Mouse (Mus musculus) heart, embryonic 16.5 days (tissue): ENCODE results near the gene Eps15. TPM values are rescaled to one million over a fixed set of nuclear protein-coding genes. Genes with fewer than 3 reads are reported as not detected.

Experiments used
- ATAC-seq: fragments of 200-750 bp; cut with Nextera tagmentation; replicated peaks from 2 replicates; pipeline ENCODE4 v1.8.0; 2017; ENCODE audit warnings: moderate number of reproducible peaks; ENCODE audit not compliant: insufficient read depth, low FRiP score; ENCODE audit errors: extremely low read depth
- H3K27ac ChIP-seq: fragments of 300-500 bp; sonication (generic); 2 replicates; pipeline ENCODE4 v1.5.1; 2014; ENCODE audit warnings: mild to moderate bottlenecking, low read length, control low read depth, moderate library complexity
- H3K27me3 ChIP-seq: fragments of 300-500 bp; sonication (generic); 2 replicates; pipeline ENCODE4 v1.6.1; 2014; ENCODE audit warnings: low read length, mixed read lengths; ENCODE audit not compliant: control insufficient read depth, insufficient read depth
- H3K36me3 ChIP-seq: fragments of 300-500 bp; sonication (generic); 2 replicates; pipeline ENCODE4 v1.6.1; 2014; ENCODE audit not compliant: control insufficient read depth, insufficient read depth
- H3K4me1 ChIP-seq: fragments of 300-500 bp; sonication (generic); 2 replicates; pipeline ENCODE4 v1.6.1; 2014; ENCODE audit warnings: low read length, mixed read lengths; ENCODE audit not compliant: control insufficient read depth, insufficient read depth
- H3K4me2 ChIP-seq: fragments of 300-500 bp; sonication (generic); 2 replicates; pipeline ENCODE4 v1.6.1; 2014; ENCODE audit warnings: low read depth, mild to moderate bottlenecking, control low read depth, low read length
- H3K4me3 ChIP-seq: fragments of 300-500 bp; sonication (generic); 2 replicates; pipeline ENCODE4 v1.5.1; 2014; ENCODE audit warnings: mild to moderate bottlenecking, control low read depth, low read length
- H3K9ac ChIP-seq: fragments of 300-500 bp; sonication (generic); 2 replicates; pipeline ENCODE4 v1.6.1; 2014; ENCODE audit warnings: low read length, control low read depth
- H3K9me3 ChIP-seq: fragments of 300-500 bp; sonication (generic); replicated peaks from 2 replicates; pipeline ENCODE4 v1.6.1; 2016; ENCODE audit warnings: low read length; ENCODE audit not compliant: control insufficient read depth
- WGBS: fragments of 180-500 bp; shearing (Covaris S2); extraction: QIAGEN DNeasy Blood & Tissue Kit; methylation state at CpG from one replicate; pipeline ENCODE4 v1.1.7; 2014; 5-methylcytosine and 5-hydroxymethylcytosine counted together
- polyA plus RNA-seq: library from polyadenylated mRNA; unstranded; fragments of >200 nt; fragmentation: Nextera tagmentation; extraction: Ambion mirVana; gene quantifications from 2 replicates; pipeline ENCODE4 v1.2.1, GENCODE M21; 2015

Eps15 gene
- polyA plus RNA-seq, 1 experiment from 2014 or later = 30.3 TPM

DNA sequence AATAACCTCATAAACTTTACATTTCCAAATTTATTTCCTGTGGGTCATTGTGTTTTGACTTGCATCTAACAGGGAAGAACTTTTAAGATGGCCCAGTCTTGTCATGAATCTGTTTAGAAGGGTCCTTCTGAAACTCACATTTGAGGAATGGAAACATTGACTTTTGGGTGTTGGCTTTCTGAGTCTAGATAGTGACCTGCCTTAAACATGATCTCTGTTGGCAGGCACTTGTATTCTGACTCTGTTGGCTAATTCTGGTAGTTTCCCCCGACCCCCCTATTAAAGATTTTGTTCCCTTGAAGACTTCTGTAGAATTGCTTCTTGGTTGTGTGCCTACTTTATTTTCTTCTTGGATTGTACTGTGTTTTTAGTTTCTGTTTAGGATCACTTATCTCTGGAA, 1.9 kb downstream of the Eps15 start:
- Histone ChIP-seq H3K27me3 (no peaks in the 10 kb centered on the region), H3K36me3 (no peaks in the 10 kb centered on the region), H3K4me2 (peak overlapping the region; percentile 90), H3K9me3 (no peaks in the 10 kb centered on the region), H3K4me3 (no peak overlapping the region), H3K27ac (no peak overlapping the region), H3K9ac (no peak overlapping the region), H3K4me1 (peaks cover 12% of the 10 kb centered on the region)
- no peak for ATAC-seq
- WGBS = 79% methylated on average over 1 of the region's 1 CpGs

DNA sequence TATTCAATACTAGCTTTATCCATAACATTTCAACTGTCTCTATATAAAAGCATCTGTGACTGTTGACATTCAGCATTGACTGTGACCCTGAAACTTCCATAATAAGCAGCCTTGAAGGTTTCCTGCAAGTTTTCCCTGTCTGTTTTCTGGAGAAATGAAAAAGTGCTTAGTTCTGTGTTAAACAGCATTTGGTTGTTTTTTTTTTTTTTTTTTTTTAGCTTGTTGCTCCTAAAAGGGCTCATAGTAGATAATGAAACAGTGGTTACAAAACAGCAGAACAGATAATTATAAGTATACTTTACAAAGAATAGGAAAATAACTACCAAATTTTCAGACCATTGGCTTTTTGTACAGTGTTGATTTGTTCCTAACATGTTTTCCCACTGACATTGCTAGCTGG, 14.6 kb downstream of the Eps15 start:
- Histone ChIP-seq H3K4me3 (no peak overlapping the region), H3K9me3 (no peaks in the 10 kb centered on the region), H3K4me1 (no peaks in the 10 kb centered on the region), H3K27me3 (no peaks in the 10 kb centered on the region), H3K36me3 (0 out of 2 replicates have a peak, but pooled peaks cover 4% of the 10 kb centered on the region), H3K27ac (no peak overlapping the region), H3K4me2 (no peak overlapping the region), H3K9ac (no peak overlapping the region)
- no peak for ATAC-seq

DNA sequence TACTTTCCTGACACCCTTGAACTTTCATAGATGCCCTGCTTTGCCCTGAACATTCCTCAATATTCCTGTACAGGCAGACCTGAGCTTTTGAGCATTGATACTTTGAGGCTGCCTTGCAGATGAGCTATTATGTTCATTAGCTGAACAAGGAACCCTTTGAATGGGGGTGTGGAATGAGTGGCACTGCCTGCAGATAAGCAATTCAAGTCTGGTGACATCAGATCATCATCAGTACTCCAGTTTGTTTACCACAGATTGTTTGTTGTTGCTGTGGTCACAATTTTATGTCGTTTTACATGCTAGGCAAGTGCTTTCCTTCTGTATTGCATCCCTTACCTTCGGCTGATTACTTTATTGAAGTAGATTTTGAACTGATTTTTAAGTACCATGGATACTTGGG, 16.4 kb downstream of the Eps15 start:
- no peak for ATAC-seq
- 77% methylated on average over 2 of the region's 2 CpGs for WGBS

DNA sequence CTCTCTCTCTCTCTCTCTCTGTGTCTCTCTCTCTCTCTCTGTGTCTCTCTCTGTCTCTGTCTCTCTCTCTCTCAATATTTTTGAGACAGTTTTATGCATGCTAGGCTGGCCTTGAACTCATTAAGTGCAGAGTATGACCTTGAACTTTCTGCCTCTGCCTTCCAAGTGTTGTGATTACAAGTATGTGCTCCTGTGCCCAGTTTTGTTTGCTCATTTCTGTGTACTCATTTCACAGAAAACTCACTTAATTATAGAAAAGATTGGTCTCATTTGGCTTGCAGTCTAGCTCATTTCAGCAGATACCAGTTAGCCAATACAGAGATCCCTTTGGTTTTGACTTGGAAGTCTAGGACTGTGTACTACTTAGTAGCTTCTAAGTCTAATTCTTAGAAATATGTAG, 19.1 kb downstream of the Eps15 start:
- H3K4me3 ChIP-seq = no peak overlapping the region
- 0 out of 2 replicates have a peak, but pooled peaks cover 4% of the 10 kb centered on the region for H3K36me3 ChIP-seq
- no peaks in the 10 kb centered on the region for H3K27me3 ChIP-seq
- no peak overlapping the region for H3K9ac ChIP-seq
- H3K4me2 ChIP-seq = no peak overlapping the region
- no peak for ATAC-seq
- no peak overlapping the region for H3K27ac ChIP-seq
- no peaks in the 10 kb centered on the region for H3K4me1 ChIP-seq
- H3K9me3 ChIP-seq = no peaks in the 10 kb centered on the region

More for the DNA sequence above, 16.4 kb downstream of the Eps15 start:
- Histone ChIP-seq H3K4me2 (no peak overlapping the region), H3K27ac (no peak overlapping the region), H3K27me3 (no peaks in the 10 kb centered on the region), H3K9ac (no peak overlapping the region), H3K4me1 (no peaks in the 10 kb centered on the region), H3K9me3 (no peaks in the 10 kb centered on the region), H3K36me3 (0 out of 2 replicates have a peak, but pooled peaks cover 4% of the 10 kb centered on the region), H3K4me3 (no peak overlapping the region)

DNA sequence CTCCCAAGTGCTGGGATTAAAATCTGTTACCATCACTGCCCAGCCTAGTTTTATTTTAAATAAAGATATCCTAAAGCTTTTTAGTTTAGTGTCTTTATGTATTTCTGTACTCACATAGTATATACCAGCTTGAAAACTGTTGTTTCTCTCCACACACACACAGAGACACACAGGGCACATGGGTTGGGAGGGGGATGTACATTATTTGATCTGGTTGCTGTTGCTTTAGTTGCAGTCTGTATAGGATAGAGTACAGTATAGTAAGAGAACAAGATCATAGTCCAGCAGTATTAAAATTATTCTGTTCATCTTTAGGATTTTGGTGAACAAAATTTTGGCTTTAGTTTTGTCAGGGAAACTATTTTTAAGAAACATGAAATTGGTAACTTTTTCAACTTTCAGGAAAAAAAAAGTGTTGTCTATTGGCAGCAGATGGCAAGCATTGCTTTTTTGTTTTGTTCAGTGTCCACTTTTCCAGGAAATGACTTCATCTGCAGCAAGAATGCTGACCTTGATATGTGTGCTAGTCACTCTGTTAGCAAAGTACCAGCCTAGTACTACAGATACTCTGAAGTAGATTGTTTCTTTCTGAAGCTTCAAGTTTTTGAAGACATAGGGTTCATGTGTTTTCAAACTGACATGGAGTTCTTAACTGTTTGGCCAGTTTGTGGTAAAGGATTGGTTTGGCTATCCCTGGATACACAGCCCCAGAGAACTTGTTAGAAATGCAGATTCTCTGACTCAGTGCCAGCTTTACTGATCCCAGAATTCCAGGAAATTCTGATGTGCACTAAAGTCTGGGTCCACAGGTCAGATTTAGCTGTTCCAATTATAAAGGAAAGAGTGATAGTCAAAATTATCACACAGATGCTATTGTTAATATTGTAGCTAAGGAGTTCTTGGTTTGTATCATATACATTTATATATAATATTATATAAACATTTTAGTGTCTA, 37.1 kb downstream of the Eps15 start:
- Histone ChIP-seq H3K36me3 (peaks cover 11% of the 10 kb centered on the region), H3K4me1 (no peaks in the 10 kb centered on the region), H3K4me2 (no peak overlapping the region), H3K9ac (no peak overlapping the region), H3K4me3 (no peak overlapping the region), H3K9me3 (no peaks in the 10 kb centered on the region), H3K27ac (no peak overlapping the region), H3K27me3 (no peaks in the 10 kb centered on the region)
- ATAC-seq = no peak

DNA sequence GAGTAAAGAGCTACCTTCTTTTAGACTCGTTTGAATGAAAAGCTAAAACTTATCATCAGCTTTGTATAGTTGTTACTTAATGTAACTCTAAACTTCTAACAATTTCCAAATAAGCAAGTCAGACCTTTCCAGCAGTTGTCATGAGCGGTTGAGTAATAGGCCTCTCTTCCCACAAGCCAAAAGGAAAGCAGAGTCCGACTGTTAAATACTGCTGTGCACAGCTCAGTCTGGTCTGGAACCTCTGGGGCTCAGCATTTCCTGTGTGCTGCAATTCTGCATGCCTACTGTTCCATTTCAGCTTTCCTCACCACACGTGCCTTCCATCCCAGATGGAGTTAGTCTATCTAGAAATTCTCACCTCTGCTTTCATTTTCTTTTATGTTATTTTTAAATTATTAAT, 56.7 kb downstream of the Eps15 start:
- 82% methylated on average over 4 of the region's 4 CpGs for WGBS
- no peak overlapping the region for H3K9ac ChIP-seq
- H3K9me3 ChIP-seq = 0 out of 2 replicates have a peak, but pooled peaks cover 3% of the 10 kb centered on the region
- H3K4me3 ChIP-seq = no peak overlapping the region
- H3K4me2 ChIP-seq = no peak overlapping the region
- H3K27ac ChIP-seq = no peak overlapping the region
- H3K27me3 ChIP-seq = no peaks in the 10 kb centered on the region
- H3K36me3 ChIP-seq = peaks cover 6% of the 10 kb centered on the region
- ATAC-seq = no peak
- peaks cover 7% of the 10 kb centered on the region for H3K4me1 ChIP-seq

DNA sequence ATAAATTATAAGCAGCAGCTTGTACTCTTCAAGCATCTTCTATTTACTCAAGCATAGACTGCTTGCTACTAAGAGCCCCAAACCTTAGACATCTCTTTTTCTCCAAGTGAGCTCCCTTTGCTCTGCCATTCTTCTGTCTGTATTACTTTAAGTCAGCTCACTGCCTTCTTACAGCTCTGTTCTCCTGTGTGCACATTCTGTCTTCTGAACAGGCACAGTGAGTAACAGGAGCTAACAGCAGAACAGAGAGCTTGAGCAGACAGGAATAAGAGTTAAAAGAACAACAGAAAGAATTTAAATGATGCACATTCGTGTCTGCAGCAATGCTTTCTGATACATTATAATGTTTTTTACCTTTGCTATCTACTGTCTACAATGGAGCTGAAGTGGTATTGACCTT, 61.2 kb downstream of the Eps15 start:
- Histone ChIP-seq H3K4me1 (peaks cover 8% of the 10 kb centered on the region), H3K4me3 (no peak overlapping the region), H3K9me3 (no peaks in the 10 kb centered on the region), H3K27me3 (no peaks in the 10 kb centered on the region), H3K9ac (no peak overlapping the region), H3K36me3 (no peaks in the 10 kb centered on the region), H3K27ac (no peak overlapping the region), H3K4me2 (no peak overlapping the region)
- WGBS = 21% methylated on average over 1 of the region's 1 CpGs
- no peak for ATAC-seq

DNA sequence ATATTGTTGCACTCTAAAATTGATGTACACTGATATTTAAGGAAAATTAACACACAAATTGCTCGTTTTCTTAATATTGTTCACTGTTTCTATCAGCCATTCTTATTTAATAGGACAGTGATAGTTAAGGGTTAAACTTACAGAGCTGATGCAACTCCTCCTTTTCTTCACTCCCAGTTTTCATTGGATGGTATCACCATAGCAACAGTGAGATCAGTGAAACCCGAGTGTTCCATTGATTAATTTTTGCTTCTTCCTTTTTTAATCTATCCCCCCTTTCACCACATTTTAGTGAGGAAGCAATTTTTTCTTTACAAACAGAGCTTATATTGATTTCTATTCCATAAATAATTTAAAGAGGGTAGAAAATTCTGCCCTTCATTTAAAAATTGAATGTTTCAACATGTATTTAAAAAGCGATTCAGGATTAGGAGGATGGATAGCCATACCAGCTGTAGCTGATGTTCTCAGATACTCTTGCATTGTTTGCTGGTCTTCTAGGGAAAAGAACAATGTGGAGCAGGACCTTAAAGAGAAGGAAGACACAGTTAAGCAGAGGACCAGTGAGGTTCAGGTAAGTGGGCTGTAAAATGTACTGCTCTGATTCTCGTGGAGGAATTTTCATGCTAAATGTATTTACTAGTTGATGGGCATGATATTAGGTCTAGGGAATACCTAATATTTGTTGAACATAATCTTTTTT, 62.9 kb downstream of the Eps15 start:
- H3K27me3 ChIP-seq = no peaks in the 10 kb centered on the region
- H3K9ac ChIP-seq = no peak overlapping the region
- no peak overlapping the region for H3K27ac ChIP-seq
- ATAC-seq = no peak
- peaks cover 8% of the 10 kb centered on the region for H3K4me1 ChIP-seq
- no peak overlapping the region for H3K4me3 ChIP-seq
- no peak overlapping the region for H3K4me2 ChIP-seq
- no peaks in the 10 kb centered on the region for H3K9me3 ChIP-seq
- H3K36me3 ChIP-seq = no peaks in the 10 kb centered on the region
- 60% methylated on average over 4 of the region's 4 CpGs for WGBS

DNA sequence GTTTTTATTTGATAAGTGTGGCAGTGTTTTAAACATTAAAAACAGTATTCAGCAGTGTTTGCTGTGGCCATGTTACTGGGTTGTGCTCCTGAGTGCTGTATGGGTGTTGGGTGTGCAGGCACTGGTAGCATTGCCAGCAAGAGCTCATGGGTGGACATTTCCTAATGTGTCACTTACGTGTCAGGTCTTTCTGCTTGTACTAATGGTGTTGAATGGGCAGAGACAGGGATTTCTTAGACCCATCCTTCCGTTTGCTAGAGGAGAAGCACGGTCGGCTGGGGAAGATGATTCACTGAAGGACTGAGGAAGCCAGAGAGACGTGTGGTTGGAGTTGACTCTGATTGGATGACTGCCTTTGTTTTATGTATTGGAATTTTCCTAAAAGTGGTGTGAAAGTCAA, 63.8 kb downstream of the Eps15 start:
- Histone ChIP-seq H3K27ac (no peak overlapping the region), H3K27me3 (no peaks in the 10 kb centered on the region), H3K36me3 (no peaks in the 10 kb centered on the region), H3K9ac (no peak overlapping the region), H3K9me3 (no peaks in the 10 kb centered on the region), H3K4me1 (peaks cover 8% of the 10 kb centered on the region), H3K4me2 (no peak overlapping the region), H3K4me3 (no peak overlapping the region)
- WGBS = 80% methylated on average over 5 of the region's 5 CpGs
- no peak for ATAC-seq
